Mouse (Mus musculus) adrenal gland, adult 8-10 months (tissue): ENCODE measurements around the gene Hsp90ab1. TPM values are rescaled to one million over a fixed set of nuclear protein-coding genes. Genes with fewer than 3 reads are reported as not detected.

Source experiments
- DNase-seq: peaks from one replicate; pipeline ENCODE4 v3.0.0; 2022
- total RNA-seq, 4 experiments: library from RNA; stranded (reverse); gene quantifications; 2 replicates each; pipeline ENCODE4 v1.2.4; 2022

Gene Hsp90ab1
- total RNA-seq, 4 experiments from 2014 or later, result 1,432 to 3,205 (median 1,905) TPM

DNA sequence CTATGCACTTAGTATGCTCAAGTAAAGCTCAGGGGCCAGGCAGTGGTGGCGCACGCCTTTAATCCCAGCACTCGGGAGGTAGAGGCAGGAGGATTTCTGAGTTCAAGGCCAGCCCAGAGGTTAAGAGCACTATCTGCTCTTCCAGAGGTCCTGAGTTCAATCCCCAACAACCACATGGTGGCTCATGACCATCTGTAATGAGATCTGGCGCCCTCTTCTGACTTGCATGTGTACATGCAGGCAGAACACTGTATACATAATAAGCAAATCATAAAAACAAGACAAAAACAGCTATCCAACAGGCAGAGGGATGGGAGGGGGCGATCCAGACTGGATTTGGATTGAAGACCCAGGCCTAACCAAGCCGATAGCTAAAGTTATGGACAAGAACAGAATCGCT lies 5.8 kb upstream of the Hsp90ab1 start:
- DNase-seq, result no peak

DNA sequence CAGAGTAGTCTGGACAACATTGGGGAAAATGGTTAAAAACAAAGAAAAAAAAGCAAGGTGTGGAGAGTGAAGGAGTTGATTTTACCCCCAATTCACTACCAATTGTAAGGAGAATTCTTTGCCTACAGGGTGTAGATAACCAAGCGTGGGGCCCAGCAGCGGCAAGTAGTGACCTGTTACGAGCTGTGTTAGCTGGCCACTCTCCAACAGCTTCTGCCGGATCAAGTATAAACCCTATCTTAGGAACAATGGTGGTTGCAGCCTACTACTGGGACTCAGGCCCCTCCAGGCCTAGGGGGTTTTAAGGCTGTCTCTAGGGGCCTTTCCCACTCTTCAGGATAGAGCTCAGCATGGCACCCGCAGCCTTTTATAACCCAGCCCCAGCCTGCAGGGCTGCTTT lies 5.2 kb upstream of the Hsp90ab1 start:
- DNase-seq, result no peak

DNA sequence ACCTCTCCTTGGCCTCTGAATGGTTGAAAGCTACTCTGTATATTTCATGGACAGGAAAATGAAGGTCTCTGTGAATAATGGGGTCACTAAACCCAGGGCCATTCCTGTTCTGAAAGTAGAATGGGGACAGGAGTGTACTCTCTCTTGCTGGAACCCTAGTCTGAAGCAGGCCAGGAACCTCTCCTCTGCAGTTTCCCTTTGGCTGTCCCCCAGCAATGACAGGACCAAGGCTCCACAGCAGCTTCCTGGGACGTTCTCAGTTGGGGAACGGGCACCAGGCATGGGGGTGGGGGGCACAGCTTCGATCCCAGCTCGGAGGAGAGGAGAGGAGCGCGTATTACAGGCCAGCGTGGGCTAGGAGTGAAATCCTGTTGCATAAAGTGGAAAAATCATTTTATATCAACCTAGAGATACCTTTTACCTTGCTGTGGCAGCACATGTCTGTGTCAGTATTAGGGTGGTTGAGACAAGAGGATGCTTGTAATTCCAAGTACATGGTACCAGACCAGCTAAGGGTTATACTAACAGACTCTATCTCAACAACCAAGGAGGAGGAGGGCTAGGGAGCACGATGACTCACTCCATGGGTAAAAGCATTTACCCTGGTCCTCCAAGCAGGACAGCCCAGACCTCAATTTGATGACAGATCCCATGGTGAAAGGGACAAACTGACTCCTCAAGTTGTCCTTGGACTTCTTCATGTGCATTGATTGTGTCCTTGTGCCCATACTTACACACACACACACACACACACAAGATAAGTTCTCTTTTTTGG lies 2.2 kb upstream of the Hsp90ab1 start:
- DNase-seq, result no peak

DNA sequence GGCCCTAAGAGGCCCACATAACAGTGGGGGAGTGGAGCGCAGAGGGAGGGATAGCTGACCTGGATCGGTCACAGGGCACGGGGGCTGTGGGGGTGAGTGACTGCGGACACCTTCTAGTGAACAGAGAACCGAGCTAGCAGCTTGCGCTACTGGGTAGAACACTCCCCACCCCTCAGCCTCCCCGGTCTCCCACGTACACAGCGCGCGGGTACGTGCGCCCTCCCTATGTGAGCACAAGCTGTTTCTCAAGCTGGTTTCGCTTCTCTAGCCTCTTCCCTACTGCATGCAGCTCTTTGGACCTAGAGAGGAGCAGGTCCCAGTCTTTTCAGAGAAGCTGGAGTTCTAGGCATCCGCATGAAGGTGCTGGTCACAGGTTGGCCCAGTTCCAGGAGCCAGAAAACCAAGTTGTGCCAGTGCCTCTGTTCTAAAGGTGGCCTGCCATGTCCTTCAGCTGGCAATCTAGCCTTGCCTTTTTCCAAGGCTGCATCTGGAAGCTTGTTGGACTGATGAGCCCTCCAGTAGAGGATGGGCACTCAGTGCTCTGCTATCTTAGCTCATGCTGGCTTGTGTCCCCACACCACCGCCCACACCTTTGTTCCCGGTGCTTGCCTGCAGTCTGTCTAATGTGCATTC lies 1.2 kb upstream of the Hsp90ab1 start:
- peak; percentile 81 for DNase-seq

DNA sequence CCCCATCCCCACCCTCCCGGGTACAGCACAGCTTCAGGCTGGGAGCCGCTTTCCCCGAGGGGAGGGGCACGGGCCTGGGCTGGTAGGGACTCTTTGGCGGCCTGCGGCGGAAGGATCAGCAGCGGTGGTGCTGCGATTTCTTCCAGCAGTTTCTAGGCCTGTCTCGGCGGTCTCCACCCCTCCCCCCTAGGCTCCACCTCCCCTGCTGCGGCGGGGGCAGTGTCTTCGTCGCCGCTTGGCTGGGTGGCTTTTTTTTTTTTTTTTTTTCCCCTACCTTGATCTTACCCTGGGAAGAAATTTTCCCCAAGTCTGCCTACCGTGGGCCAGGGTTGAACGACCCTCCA lies 681 bp upstream of the Hsp90ab1 start:
- peak; percentile 95 for DNase-seq

DNA sequence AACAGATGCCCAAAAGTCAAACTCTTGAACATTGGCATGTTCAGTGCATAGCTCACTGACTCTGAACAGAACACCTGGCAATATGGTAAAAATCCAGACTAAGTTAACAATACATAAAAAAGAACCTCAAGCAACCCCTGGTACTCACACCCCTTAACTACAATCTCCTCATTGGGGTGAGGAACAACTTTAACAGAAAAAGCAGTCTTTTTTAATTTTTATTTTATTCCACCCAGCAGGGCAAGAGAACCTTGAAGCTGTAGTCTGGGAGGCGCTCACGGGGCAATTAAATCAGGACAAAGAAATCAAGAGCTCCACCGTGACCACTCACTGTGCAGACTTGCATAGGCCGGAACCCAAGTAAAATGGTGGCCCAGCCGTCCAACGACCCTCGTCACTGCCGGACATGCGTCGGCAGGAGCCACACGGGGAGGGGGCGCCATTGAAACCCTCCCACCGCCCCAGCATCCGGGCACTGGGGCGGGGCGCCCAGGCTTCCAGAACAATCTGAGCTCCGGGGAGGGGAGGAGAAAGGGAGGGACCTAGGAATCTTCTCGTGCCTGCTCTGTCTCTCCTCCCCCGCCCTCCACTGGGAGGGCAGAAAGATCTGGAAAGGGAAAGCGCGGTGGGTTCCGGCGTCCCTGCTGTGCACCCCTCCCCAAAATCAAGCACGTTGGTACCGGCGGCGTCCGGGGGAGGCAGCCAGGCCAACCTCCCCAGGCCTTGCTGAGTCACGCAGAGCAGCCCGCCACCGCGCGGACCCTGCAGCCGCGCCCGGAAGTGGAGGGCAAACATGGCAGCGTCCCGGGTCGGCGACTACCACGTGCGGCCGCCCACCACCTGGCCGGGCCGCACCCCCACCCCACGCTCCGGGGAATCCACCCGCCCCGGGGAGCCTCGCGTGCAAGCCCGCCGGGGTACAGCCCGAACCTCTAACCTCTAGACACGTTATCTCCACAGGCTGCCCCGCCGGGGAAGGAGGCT lies 676 bp downstream of the Hsp90ab1 start:
- DNase-seq, result peak; percentile 81

DNA sequence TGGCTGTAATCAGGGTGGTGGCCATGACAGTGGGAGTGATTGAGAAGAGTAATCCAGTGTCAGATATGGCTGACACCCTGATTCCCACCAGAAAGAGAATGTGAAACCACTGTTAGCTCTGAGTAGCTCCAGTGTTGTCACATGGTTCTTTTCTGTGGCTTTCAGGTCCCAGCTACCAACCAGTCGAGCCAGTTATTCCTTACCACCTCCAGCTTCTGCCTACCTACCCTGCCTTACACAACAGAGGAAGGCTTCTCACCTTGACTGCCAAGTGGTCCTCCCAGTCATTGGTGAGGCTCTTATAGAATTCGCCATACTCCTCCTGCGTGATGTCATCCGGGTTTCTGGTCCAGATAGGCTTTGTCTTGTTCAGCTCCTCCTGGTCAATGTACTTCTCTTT lies 3.1 kb downstream of the Hsp90ab1 start:
- DNase-seq, result no peak

DNA sequence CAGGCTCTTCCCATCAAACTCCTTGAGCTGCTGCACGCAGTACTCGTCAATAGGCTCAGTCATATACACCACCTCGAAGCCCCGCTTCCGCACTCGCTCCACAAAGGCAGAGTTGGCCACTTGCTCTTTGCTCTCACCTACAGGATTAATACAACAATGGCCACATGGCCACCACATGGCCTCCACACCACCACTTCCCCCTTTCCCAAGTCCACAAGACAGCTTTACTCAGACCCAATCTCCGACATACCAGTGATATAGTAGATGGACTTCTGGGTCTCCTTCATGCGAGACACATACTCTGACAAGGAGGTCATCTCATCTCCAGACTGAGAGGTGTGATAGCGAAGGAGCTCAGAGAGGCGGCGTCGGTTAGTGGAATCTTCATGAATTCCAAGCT lies 4.1 kb downstream of the Hsp90ab1 start:
- no peak for DNase-seq

DNA sequence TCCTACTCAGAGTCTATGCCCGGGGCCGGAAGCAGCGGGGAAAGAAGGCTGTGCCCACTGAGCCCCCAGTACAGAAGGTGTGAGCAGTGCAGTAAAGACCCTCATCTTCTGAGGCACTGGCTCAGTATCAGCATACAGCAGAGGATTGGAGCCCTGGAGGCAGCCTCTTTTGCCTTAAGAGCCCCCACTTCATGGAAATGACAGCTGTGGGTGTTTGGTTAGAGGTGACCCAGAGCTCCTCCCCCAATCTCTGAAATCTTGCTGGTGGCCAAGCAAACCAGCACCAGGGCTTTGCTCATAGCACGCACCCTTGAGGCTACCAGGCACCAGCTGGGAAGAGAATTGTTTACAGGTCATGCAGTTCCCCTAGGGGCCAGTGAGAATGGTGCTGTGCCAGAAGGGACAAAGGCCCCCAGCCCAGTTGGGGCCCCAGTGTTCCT lies 5.9 kb downstream of the Hsp90ab1 start:
- no peak for DNase-seq

DNA sequence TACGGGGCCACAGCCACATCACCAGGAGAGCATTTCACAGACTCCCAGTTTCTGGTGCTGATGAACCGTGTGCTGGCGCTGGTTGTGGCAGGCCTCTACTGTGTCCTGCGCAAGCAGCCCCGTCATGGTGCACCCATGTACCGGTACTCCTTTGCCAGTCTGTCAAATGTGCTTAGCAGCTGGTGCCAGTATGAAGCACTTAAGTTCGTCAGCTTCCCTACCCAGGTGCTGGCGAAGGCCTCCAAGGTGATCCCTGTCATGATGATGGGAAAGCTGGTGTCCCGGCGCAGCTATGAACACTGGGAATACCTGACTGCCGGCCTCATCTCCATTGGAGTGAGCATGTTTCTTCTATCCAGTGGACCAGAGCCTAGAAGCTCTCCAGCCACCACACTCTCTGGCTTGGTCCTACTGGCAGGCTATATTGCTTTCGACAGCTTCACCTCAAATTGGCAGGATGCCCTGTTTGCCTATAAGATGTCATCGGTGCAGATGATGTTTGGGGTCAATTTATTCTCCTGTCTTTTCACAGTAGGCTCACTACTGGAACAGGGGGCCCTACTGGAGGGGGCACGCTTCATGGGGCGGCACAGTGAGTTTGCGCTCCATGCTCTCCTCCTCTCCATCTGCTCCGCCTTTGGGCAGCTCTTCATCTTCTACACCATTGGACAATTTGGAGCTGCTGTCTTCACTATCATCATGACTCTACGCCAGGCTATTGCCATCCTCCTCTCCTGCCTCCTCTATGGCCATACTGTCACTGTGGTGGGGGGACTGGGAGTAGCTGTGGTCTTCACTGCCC lies 6.5 kb downstream of the Hsp90ab1 start:
- no peak for DNase-seq

DNA sequence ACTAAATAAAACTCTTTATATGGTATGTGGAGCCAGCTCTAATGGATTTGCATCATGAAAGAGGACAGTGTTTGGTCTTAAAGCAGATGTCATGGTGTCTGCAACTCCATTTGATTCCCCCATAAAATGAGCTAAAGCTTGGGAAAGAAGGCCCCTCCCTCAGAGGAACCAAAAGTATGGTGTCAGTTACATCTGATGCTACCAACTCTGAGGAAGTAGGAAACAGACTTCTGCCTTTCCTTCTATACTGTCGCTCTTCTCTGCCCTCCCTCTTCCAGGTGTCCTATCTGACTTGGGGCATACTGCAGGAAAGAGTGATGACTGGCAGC lies 7.1 kb downstream of the Hsp90ab1 start:
- DNase-seq, result no peak

DNA sequence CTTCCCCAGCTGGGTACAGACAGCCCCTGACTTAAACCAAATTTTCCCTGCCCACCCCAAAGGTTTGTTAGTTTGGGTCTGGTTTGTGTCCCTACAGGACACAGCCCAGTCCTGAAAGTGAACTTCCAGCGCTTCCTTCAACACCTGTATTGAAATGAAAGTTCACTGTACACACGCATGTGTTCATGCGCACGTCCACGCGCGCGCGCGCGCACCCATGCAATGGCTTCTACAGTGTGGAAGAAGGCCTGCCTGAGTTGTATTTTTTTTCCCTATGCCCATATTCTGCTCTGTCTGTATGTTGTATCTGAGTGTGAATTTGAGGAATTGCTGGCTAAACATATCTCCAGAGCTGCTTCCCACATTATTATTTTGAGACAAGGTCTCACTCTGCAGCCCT lies 8.0 kb downstream of the Hsp90ab1 start:
- no peak for DNase-seq

DNA sequence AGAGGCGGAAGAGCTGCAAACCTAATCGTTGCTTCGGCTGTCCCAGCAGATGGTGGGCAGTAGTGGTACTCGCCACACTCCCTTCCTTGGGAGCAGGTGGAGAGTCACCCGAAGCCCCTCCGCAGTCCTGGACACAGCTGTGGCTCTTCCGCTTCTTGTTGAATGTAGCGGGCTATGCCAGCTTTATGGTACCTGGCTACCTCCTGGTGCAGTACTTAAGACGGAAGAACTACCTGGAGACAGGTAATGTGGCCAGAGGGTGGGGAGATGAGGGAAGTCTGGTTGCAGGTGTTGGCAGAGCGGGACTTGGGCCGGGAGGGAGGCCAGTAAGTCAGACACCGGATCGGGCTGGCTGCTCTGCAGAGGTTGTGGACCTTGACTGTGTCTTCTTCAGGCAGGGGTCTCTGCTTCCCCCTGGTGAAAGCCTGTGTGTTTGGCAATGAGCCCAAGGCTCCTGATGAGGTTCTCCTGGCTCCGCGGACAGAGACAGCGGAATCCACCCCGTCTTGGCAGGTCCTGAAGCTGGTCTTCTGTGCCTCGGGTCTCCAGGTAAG lies 8.5 kb downstream of the Hsp90ab1 start:
- no peak for DNase-seq

DNA sequence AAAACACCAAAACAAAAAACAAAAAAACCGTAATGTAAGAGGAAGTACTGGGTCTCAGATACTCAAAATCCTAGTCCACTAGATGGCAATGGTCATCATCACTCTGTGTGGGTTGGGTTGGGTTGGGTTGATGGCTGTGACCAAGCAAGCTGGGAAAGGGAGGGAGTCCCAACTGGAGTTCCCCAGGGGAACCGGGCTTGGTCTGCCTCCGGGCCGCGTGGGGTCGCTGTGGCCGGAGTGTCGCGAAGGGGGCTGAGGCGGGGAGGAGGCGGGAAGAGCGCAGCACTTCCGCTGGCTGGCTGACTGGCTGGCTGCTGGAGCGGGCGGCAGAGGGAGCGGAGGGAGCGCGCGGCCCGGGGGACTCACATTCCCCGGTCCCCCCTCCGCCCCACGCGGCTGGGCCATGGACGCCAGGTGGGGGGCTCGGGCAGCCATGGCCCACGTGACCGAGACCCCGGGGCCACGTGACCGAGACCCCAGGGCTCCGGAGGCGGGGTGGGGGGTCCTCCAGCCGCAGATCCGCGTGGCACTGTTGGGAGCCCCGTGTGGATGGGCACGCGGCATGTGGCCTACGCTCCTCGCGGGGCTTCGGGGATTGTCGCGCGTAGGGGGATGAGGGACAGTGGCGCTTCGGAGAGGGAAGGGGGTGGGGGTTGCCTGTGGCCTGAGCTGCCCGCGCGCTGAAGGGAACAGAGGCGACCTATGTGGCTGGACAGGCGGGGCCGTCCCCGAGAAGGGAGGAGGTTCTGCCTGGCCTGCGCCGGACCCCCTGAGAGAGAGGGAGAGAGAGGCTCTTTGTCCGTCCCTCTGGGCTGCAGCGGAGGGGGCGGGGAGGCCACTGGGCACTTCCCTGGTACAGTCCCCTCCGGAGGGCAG lies 9.2 kb downstream of the Hsp90ab1 start, which contains the start of gene Slc35b2:
Slc35b2 (plus strand) TSS at position 220 of the 876 bp plus-strand sequence.
- peak; percentile 95 for DNase-seq

DNA sequence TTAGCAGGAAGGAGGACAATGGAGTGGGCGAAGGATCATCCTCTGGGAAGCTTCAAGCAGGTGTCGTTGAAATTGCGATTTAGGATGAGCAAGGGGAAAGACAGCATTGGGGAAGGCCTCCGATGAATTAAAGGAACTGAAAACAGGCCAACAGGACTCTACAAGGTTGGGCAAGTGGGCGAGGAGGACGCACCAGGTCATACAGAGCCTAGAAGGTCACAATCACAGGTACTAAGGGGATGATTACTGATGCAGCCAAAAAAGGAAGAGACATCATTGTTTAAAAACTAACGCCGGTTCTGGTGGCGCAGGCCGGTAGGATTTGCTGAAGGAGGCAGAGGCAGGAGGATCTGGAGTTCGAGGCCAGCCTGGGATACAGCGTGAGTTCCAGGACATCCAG lies 9.9 kb downstream of the Hsp90ab1 start:
- no peak for DNase-seq

DNA sequence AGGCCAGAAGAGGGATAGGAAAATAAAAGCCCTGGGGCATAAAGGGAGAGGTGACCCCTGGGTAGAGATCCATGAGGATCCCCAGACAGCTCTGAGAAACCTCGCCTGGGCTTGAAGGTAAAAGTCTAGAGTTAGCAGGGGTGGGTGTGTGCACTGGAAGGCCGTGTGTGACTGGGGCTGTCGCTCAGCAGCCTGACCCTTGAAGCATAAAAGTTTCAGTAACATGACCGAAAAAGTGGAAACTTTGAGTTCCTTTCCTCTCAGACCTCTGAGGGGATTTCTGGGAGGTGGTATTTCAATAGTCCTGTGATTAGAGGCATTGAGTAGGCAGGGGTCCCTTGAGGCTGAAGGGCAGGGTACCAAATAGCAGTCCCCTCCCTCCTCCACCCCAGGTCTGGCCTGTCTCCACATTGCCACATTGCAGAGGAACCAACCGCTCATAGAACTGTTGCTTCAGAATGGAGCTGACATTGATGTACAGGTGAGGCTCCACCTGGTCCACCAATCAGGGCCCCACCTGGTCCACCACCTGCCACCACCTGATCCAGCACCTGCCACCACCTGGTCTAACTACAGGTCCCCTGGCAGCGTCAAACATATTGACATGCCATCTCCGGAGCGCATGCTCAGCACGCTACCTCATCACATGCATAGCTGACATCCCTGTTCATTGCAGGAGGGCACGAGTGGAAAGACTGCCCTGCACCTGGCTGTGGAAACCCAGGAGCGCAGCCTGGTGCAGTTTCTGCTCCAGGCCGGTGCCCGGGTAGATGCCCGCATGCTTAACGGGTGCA lies 13.1 kb downstream of the Hsp90ab1 start:
- no peak for DNase-seq

DNA sequence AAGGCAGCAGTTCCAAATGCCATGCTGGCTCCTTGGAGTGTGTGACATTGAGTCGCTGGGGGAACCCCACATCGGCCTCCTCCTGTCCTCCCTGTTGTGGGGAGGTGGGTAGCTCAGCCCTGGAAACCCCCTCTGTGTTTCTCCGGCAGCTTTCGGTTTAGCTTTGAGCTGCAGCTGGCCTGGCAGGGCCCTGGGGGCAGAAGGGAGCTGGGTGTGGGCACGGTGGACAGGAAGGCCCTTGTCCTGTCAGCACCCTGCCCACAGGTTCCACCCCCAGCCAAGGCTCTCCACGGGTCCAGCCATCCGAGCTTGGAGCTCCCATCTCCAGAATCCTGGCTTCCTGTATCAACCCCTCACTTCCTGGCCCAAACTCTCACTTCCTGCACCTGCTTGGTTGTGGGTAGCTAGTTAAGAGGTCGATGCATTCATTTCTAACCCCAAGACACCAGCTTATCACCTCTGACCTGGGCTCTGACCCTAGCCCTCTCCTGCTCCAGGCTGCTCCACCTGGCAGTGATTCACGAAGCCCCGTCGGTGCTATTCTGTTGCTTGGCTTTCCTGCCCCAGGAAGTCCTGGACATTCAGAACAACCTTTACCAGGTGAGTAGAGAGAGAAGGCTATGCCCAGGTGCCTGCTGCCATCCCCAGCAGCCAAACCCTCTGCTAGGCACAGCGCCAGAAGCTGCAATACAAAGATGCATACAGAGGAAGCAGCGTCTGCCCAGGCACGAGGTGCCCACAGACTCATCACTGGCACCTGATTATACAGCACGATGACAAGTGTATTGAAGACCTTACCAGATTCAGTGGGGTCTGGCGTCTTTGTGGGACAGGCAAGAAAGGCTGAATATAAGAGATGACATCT lies 14.8 kb downstream of the Hsp90ab1 start:
- DNase-seq, result no peak

DNA sequence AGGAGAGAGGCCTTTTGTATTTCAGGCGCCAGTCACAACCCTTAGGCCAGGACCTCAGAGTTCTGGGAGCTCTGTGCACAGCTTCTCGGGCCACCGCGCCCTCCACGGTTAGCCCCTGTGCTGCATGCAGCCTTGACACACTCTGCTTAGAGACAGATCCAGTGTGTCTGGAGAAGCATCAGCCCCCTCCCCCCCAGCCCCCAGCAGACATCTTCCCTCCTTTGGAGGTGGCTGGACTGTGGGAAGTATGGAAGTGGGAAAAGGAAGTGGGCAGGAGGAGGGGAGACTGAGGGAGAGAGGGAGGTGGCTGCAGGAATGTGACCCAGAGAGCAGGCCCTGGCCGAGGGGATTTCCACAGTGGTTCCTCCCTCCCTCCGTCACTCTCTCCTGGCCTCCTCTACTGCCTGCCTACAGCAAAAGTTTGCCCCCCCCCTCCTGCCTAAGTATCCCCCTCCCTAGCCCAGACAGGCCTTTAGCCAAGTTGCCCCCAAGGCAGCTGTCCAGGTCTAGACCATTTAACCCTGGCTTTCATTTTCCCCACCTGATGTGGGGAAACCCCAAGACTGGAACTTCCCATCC lies 15.7 kb downstream of the Hsp90ab1 start:
- no peak for DNase-seq
